Mouse (Mus musculus) urinary bladder, postnatal 25 days (tissue): ENCODE results near the gene Aadat.
"Not testable (repeated sequence)": the region's sequence is repeated elsewhere in the genome, so short reads cannot be mapped to it uniquely, and the experiment has no call there.

Experiments
- DNase-seq: peaks from one replicate; pipeline ENCODE4 v3.0.0; 2022; ENCODE audit warnings: low spot score

The Aadat gene

DNA sequence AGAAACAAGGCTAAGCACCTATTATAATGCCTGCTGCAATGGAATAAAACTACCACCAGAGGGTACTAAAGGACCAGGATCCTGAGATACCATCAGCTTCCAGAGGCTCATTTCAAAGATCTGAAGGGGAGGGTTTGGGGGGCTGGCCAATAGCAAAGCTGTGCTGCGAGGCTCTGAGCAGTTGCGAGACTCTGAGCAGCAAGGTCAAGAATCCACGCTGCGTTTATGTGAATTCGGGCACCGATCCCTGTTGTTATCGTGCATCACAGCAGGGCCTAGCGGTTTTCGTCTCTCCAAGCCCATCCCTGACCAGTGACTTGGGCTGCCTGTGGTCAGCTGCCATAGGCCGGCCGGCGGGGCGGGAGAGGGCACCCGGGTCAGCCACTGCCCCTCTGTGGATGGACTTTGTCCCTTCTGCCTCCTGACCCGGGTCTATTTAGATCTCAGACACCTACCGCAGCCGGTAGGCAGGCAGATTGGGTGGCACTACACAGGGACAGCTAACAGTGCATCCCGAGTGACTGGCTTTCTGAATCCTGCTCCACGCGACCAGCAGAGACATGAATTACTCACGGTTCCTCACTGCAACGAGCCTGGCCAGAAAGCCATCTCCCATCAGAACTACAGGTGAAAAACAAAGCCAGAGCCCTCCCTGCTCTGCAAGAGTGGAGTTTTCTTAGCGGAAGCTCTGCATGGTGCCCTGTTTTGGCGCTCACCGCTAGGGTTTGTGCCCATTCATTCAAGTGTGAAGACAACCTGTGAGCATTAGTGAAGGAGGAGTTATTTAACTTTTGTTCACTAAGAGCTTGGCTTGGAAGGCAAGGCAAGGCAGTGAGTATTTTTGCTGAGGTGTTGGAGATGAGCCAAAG is at the start of gene Aadat:
Gene Aadat (plus strand): TSS at position 280 of the 869 bp plus-strand sequence.
- peak; percentile 15 for DNase-seq

- peak; percentile 42 for DNase-seq
Measured at GRCm38 (mm10) chr8:60466686-60467335, 38.9 kb upstream of the Aadat start.

- no peak for DNase-seq
Measured at GRCm38 (mm10) chr8:60490147-60490546, 15.6 kb upstream of the Aadat start.

DNA sequence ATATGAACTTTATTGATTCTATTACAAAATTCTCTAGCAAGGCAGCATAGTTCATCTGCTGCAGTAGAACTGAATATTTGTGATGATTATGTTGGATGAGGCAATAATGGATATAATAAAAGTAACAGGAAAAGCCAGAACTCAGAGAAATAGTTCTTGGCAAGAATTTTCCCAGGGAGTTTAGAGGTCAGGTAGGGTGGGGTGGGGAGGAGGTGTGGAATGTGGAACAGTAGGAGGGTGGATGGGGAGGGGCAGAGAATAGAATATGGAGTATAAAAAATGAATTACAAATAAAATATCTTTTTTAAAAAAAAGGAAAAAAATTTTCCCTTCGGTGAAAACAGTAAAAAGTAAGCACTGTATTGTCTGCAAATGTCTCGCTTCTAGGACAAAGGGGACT is 13.9 kb upstream of the Aadat start:
- DNase-seq: no peak

GRCm38 (mm10) chr8:60492471-60492870 is 13.3 kb upstream of the Aadat start:
- no peak for DNase-seq

GRCm38 (mm10) chr8:60494606-60495005 is 11.1 kb upstream of the Aadat start:
- DNase-seq: no peak

- not testable (repeated sequence) for DNase-seq
Measured at GRCm38 (mm10) chr8:60495046-60495445, 10.7 kb upstream of the Aadat start.

DNA sequence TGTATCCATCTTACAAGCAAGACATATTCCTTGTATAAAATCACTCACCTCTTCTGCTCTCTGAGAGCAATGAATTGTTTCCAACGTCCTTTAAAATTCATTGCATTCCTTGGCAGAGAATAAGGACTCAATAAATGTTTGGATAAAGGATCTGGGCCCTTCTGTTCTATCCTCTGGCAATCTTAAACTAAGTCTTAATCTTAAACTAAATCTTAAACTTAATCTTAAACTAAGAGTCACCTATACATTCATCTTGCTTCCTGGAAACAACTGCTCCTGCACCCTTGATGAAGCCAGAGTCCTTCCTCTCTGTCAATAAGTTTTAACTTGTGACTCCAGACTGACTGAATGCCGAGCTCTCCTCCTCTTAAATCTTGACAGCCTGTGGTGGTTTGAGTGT is 2.6 kb upstream of the Aadat start, which contains the start of gene Gm10283:
Gene Gm10283 (minus strand): TSS at position 101 of the 400 bp plus-strand sequence.
- DNase-seq: no peak

DNA sequence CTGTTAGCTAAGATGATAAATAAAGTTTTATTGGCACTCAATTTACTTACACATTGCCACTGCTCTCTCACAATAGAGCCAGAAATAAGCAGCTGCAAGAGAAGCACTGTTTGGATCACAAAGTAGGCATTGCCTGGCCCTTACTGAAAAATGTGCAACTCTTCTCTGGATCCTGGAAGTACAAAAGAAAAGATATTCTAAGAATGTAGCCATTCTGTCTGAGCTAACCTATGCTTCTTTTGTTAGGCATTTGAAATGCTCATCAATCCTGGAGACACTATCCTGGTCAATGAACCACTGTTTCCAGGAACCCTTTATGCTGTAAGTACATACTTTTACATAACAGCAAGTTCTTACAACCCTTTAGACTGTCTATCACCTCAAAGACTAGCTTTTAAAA is 12.6 kb downstream of the Aadat start:
- DNase-seq: no peak

DNA sequence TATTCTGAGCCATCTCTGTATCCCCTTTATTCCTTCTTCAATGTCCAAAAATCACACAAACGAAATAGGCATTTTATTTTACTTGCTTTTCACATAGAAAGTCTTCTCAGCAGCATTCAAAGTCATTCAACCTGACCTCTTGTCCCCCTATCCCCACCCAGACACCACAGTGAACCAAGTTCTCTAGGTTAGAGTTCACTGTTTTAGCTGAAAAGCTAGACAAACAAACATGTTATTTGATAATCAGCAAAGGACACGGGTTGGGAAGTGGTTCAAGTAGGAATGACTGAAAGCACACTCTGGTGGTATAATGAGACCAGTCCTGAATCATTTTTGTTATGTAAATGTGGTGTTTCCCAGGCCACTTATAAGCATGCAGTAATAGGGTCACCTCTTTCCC is 29.2 kb downstream of the Aadat start:
- no peak for DNase-seq

DNA sequence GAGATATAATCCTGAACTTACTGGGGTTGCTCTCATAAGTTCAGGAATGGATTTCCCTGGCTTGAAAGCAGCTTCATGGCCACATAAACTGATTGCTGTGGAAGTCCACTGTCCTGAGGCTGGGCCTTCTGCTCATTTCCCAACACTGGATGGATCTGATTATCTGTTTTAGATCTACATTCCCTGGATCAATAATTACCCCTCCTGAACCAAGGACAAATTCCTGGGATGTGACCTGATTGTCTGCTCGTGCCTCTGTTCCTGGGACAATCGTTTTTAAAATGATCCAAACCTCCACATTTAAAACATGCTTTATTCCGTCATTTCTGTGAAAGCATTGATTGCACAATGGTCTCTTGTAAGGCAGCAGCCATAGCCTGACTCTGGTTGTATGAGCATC is 61.1 kb downstream of the Aadat start:
- no peak for DNase-seq

GRCm38 (mm10) chr8:60577231-60577630 is 71.5 kb downstream of the Aadat start:
- DNase-seq: no peak

DNA sequence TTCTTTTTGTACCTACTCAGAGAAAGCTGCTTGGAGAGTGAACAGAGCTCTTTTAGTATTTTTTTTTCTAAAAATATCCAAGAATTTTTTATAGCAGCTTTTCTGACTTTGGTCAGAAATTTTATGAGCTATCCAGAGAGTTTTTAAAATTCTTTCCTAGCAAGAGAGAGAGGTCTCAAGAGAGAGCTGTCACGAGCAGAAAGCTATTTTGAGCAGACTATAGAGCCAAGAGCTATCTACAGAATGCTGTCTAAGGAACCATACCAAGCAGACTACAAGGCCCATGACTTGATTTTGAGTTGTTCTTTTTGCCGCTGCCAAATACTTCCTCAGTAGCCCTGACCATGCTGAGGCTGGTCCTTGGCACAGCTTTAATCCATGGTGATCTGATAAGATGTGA is 77.6 kb downstream of the Aadat start:
- no peak for DNase-seq

DNA sequence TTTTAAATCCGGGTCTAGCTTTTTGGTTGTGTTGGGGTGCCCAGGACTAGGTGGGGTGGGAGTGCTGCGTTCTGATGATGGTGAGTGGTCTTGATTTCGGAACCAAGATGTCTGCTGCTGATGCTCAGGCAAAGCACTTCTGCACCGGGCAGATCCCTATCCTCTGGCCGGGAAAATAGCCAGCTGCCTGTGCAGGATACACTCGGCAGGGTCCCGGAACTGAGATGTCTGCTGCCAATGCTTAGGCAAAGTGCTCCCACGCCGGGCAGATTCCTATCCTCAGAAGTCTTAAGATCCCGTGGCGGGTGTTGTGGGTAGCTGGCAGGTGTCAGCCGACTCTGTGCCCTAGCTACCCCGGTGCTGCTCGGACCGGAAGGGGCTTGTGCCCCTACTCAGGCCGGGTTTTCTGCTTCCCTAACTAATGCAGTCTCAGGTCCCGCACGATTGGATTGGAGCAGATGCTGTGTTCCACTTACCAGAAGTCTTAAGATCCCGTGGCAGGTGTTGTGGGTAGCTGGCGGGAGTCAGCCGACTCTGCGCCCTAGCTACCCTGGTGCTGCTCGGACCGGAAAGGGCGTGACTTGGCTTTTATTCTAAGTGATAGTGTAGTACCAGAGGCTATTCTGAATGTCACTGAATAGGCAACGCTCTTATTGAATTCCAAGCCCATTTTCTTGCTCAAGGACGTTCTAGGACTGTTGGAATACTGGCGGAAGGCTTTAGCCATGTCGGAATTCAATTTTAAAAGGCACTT is 85.8 kb downstream of the Aadat start:
- not testable (repeated sequence) for DNase-seq

GRCm38 (mm10) chr8:60594761-60595160 is 89.0 kb downstream of the Aadat start:
- no peak for DNase-seq
